Mouse (Mus musculus) heart, adult 9 months (tissue): ENCODE measurements around the gene Gpbar1.
"Not testable (repeated sequence)": the region's sequence is repeated elsewhere in the genome, so short reads cannot be mapped to it uniquely, and the experiment has no call there.

Source experiments
- DNase-seq, 2 experiments: peaks; one replicate each; pipeline ENCODE4 v3.0.0; 2022; ENCODE audit warnings: low spot score in 2 of 2

Gene Gpbar1

GRCm38 (mm10) chr1:74326916-74327315 lies 48.6 kb downstream of the Gpbar1 start:
- DNase-seq: not testable (repeated sequence)
